Mouse (Mus musculus): Measurements from ENCODE around the gene Rims3. TPM values are rescaled to one million over a fixed set of nuclear protein-coding genes. Genes with fewer than 3 reads are reported as not detected.

The Rims3 gene
- 3.6 and 5.8 TPM in 2 replicates for polyA plus RNA-seq (2021; fragmentation: Nextera tagmentation)
- long read RNA-seq, experiment 1, partial matches to known transcripts, result 1 of 12 reads
- long read RNA-seq, experiment 1, other reads (novel, unspliced or antisense), result 11 of 12 reads
- long read RNA-seq, experiment 2, full-length matches to known transcripts, result 17 of 125 reads
- long read RNA-seq, experiment 2, partial matches to known transcripts, result 5 of 125 reads
- long read RNA-seq, experiment 2, other reads (novel, unspliced or antisense), result 103 of 125 reads

DNA sequence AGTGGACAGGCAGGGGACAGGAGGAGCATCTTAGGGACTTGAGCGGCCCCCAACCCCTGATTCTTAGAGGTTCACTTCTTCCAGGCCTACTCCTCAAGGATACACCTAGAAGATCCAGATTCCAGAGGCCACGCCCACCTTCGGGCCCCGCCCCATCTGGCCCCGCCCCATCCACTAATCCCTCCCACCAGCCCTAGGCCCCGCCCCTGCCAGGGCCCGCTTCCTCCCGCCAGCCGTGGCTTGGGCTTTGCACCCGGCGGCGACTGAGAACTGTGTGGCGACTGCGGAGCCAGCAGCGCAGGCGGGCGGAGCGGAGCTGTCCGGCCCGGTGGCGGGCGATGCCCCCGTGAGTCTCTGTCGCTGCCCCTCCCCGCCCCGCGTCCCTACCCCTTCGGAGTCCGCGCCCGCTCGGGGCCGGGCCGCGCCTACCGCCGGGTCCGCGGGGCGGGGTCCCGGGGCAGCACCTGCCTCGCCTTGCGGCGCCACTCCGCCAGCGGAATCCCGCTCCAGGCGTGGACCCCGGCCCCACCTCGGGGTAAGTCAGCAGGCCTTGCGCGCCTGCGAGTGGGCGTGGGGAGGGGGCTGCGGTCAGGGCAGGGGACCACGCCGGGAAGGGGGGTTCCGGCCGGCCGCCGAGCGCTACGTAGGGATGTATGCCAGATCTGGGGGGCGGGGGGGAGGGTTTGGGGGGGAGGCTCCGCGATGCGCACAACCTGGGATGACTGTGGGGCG, at the start of gene Rims3:
Gene Rims3 (plus strand): TSS at position 229 of the 732 bp plus-strand sequence.

DNA sequence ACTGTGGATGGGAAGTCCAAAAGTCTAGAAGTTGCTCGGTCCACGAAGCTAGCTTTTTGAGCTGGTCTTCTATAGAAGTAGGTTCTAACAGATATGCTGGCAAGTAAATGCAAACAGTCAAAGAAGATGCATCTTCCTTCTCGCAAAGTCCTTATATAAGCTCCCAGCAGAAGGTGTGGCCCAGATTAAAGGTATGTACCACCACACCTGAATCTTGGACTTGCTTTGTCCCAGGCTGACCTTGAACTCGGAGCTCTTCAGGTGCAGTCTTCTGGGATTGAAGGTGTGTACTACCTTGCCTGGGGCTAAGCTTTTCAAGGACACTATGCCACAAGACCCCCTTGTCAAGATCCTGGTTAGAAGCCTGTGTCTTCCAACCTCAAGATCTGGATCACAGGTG, 23.1 kb upstream of the Rims3 start, which contains the start of gene Nfyc:
Gene Nfyc (minus strand): TSS at position 101 of the 400 bp plus-strand sequence.

DNA sequence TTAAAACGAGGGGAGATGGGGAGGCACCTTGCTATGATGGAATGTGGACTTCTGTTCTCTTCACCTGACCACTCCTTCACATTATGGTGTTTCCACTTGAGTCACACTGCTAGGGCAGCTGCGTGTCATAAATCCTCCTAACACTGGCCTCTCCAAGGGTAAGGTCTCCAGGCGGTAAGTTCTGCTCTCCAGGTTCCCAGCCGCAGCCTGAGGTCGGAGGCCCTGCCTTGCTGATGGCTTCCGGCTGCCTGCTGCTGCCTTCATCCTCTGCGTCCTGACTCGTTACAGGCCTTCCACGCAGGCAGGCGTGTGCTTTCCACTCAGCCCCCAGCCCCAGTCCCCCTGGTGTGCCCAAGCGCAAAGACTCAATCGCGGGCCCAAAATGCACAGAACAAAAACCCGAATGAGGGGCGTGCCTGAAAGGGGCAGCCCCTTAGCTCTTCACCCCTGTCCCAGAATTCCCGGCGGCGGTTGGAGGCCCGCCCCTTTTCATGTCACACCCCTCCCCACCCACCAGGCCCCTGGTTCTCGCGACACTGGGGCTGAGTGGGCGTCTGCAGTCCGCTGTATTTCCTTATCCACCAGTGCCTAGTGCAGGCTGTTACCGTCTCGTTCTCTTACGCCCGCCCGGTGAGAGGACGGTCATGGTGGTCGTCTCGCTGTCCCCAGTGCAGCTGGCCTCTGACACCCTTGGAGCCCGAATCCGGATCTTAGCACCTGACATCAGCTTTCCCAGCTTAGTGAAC, 70.1 kb downstream of the Rims3 start, which contains the start of gene Exo5:
Gene Exo5 (minus strand): TSS at position 464 of the 746 bp plus-strand sequence.

Small RNA genes lying within 50 kb of the gene (microRNA-seq; reads per million reads assigned to microRNA genes)
- gene Gm23936, result not detected

Other genes with a start within 250 kb of the Rims3 start
- 4.5 and 8.5 TPM in 2 replicates for gene Cited4, start 188.2 kb upstream of the Rims3 start, polyA plus RNA-seq (2021; fragmentation: Nextera tagmentation)
- gene Kcnq4, start 106.2 kb upstream of the Rims3 start, polyA plus RNA-seq (2021; fragmentation: Nextera tagmentation), result 0.70 and 1.4 TPM in 2 replicates
- 75.2 and 81.5 TPM in 2 replicates for gene Nfyc, start 23.2 kb upstream of the Rims3 start, polyA plus RNA-seq (2021; fragmentation: Nextera tagmentation)
- gene Exo5, start 70.2 kb downstream of the Rims3 start, polyA plus RNA-seq (2021; fragmentation: Nextera tagmentation), result 8.4 and 8.6 TPM in 2 replicates
- gene Zfp69, start 96.9 kb downstream of the Rims3 start, polyA plus RNA-seq (2021; fragmentation: Nextera tagmentation), result 1.0 and 1.7 TPM in 2 replicates
- gene Smap2, start 162.4 kb downstream of the Rims3 start, polyA plus RNA-seq (2021; fragmentation: Nextera tagmentation), result 19.2 and 20.1 TPM in 2 replicates
- 2.1 and 2.3 TPM in 2 replicates for gene Col9a2, start 184.6 kb downstream of the Rims3 start, polyA plus RNA-seq (2021; fragmentation: Nextera tagmentation)
- 6.8 and 9.4 TPM in 2 replicates for gene Zmpste24, start 243.4 kb downstream of the Rims3 start, polyA plus RNA-seq (2021; fragmentation: Nextera tagmentation)

Measured in layer of hippocampus, adult 6 months (tissue).